Mouse (Mus musculus) liver, embryonic 12.5 days (tissue): ENCODE measurements around the gene Preb. TPM values are rescaled to one million over a fixed set of nuclear protein-coding genes. Genes with fewer than 3 reads are reported as not detected.
A peak's percentile ranks its signal among the peaks of the same experiment; 100 is the strongest.

Experiments
- ATAC-seq: fragments of 200-750 bp; cut with Nextera tagmentation; 2 replicates; pipeline ENCODE4 v1.8.0; 2017; ENCODE audit warnings: moderate number of reproducible peaks, mild to moderate bottlenecking, moderate library complexity
- H3K27ac ChIP-seq: fragments of 300-500 bp; sonication (generic); 2 replicates; pipeline ENCODE4 v1.5.1; 2016; ENCODE audit warnings: mild to moderate bottlenecking
- H3K27me3 ChIP-seq: fragments of 300-500 bp; sonication (generic); replicated peaks from 2 replicates; pipeline ENCODE4 v1.6.1; 2016; ENCODE audit warnings: mild to moderate bottlenecking, moderate library complexity
- H3K36me3 ChIP-seq: fragments of 300-500 bp; sonication (generic); 2 replicates; pipeline ENCODE4 v1.6.1; 2016; ENCODE audit warnings: mild to moderate bottlenecking, moderate library complexity
- H3K4me1 ChIP-seq: fragments of 300-500 bp; sonication (generic); 2 replicates; pipeline ENCODE4 v1.6.1; 2016
- H3K4me2 ChIP-seq: fragments of 300-500 bp; sonication (generic); 2 replicates; pipeline ENCODE4 v1.6.1; 2016; ENCODE audit warnings: mild to moderate bottlenecking, moderate library complexity
- H3K4me3 ChIP-seq: fragments of 300-500 bp; sonication (generic); 2 replicates; pipeline ENCODE4 v1.5.1; 2016; ENCODE audit warnings: mild to moderate bottlenecking, moderate library complexity
- H3K9ac ChIP-seq: fragments of 300-500 bp; sonication (generic); 2 replicates; pipeline ENCODE4 v1.6.1; 2016; ENCODE audit warnings: mild to moderate bottlenecking, moderate library complexity
- H3K9me3 ChIP-seq: fragments of 300-500 bp; sonication (generic); replicated peaks from 2 replicates; pipeline ENCODE4 v1.6.1; 2016; ENCODE audit warnings: mild to moderate bottlenecking, moderate library complexity
- WGBS: fragments of 180-500 bp; shearing (Covaris S2); methylation state at CpG from one replicate; pipeline ENCODE4 v1.1.7; 2016; ENCODE audit not compliant: insufficient replicate concordance; 5-methylcytosine and 5-hydroxymethylcytosine counted together
- polyA plus RNA-seq: library from polyadenylated mRNA; unstranded; fragments of >200 nt; fragmentation: Nextera tagmentation; extraction: Ambion mirVana; gene quantifications from 2 replicates; pipeline ENCODE4 v1.2.1, GENCODE M21; 2016

Gene Preb
- polyA plus RNA-seq, 1 experiment from 2014 or later = 111 TPM

GRCm38 (mm10) chr5:30933705-30934104 is 26.5 kb downstream of the Preb start:
- H3K9me3 ChIP-seq = no peaks in the 10 kb centered on the region
- no peak overlapping the region for H3K27ac ChIP-seq
- H3K4me1 ChIP-seq = no peaks in the 10 kb centered on the region
- 51% methylated on average over 5 of the region's 5 CpGs for WGBS
- ATAC-seq = no peak
- no peaks in the 10 kb centered on the region for H3K27me3 ChIP-seq
- H3K9ac ChIP-seq = no peak overlapping the region
- H3K4me2 ChIP-seq = no peak overlapping the region
- no peak overlapping the region for H3K4me3 ChIP-seq
- peaks cover 6% of the 10 kb centered on the region for H3K36me3 ChIP-seq

- Histone ChIP-seq H3K4me2 (no peak overlapping the region), H3K4me3 (no peak overlapping the region), H3K27me3 (no peaks in the 10 kb centered on the region), H3K4me1 (no peaks in the 10 kb centered on the region), H3K9ac (no peak overlapping the region), H3K9me3 (no peaks in the 10 kb centered on the region), H3K36me3 (peaks cover 6% of the 10 kb centered on the region), H3K27ac (no peak overlapping the region)
- no peak for ATAC-seq
- 78% methylated on average over 4 of the region's 4 CpGs for WGBS
Measured at GRCm38 (mm10) chr5:30931378-30931777, 28.8 kb downstream of the Preb start.

GRCm38 (mm10) chr5:30930846-30931245 is 29.3 kb downstream of the Preb start:
- 85% methylated on average over 6 of the region's 6 CpGs for WGBS
- H3K4me3 ChIP-seq = no peak overlapping the region
- H3K27me3 ChIP-seq = no peaks in the 10 kb centered on the region
- no peak for ATAC-seq
- H3K27ac ChIP-seq = no peak overlapping the region
- H3K9me3 ChIP-seq = no peaks in the 10 kb centered on the region
- peaks cover 6% of the 10 kb centered on the region for H3K36me3 ChIP-seq
- no peaks in the 10 kb centered on the region for H3K4me1 ChIP-seq
- H3K9ac ChIP-seq = no peak overlapping the region
- H3K4me2 ChIP-seq = no peak overlapping the region

- WGBS = 56% methylated on average over 4 of the region's 4 CpGs
- H3K27me3 ChIP-seq = no peaks in the 10 kb centered on the region
- H3K4me2 ChIP-seq = no peak overlapping the region
- ATAC-seq = no peak
- no peak overlapping the region for H3K4me3 ChIP-seq
- H3K36me3 ChIP-seq = peaks cover 9% of the 10 kb centered on the region
- no peaks in the 10 kb centered on the region for H3K4me1 ChIP-seq
- H3K9me3 ChIP-seq = no peaks in the 10 kb centered on the region
- no peak overlapping the region for H3K27ac ChIP-seq
- no peak overlapping the region for H3K9ac ChIP-seq
Measured at GRCm38 (mm10) chr5:30930121-30930520, 30.0 kb downstream of the Preb start.

- Histone ChIP-seq H3K4me3 (no peak overlapping the region), H3K27me3 (no peaks in the 10 kb centered on the region), H3K4me1 (peaks cover 13% of the 10 kb centered on the region), H3K9me3 (no peaks in the 10 kb centered on the region), H3K9ac (no peak overlapping the region), H3K27ac (no peak overlapping the region), H3K36me3 (peaks cover 9% of the 10 kb centered on the region), H3K4me2 (0 out of 2 replicates have a peak overlapping the region, but pooled peaks have one; percentile 4)
- WGBS = 46% methylated on average over 7 of the region's 7 CpGs
- ATAC-seq = no peak
Measured at GRCm38 (mm10) chr5:30927945-30928529, 32.1 kb downstream of the Preb start.

- Histone ChIP-seq H3K27ac (no peak overlapping the region), H3K4me2 (no peak overlapping the region), H3K36me3 (peaks cover 5% of the 10 kb centered on the region), H3K27me3 (no peaks in the 10 kb centered on the region), H3K9ac (no peak overlapping the region), H3K4me3 (no peak overlapping the region), H3K9me3 (no peaks in the 10 kb centered on the region), H3K4me1 (peaks cover 28% of the 10 kb centered on the region)
- no peak for ATAC-seq
- 70% methylated on average over 2 of the region's 2 CpGs for WGBS
Measured at GRCm38 (mm10) chr5:30926073-30926472, 34.1 kb downstream of the Preb start.

- no peak overlapping the region for H3K27ac ChIP-seq
- ATAC-seq = no peak
- H3K36me3 ChIP-seq = peaks cover 11% of the 10 kb centered on the region
- peaks cover 36% of the 10 kb centered on the region for H3K4me1 ChIP-seq
- H3K27me3 ChIP-seq = no peaks in the 10 kb centered on the region
- no peaks in the 10 kb centered on the region for H3K9me3 ChIP-seq
- no peak overlapping the region for H3K4me3 ChIP-seq
- no peak overlapping the region for H3K9ac ChIP-seq
- 86% methylated on average over 5 of the region's 5 CpGs for WGBS
- no peak overlapping the region for H3K4me2 ChIP-seq
Measured at GRCm38 (mm10) chr5:30925217-30925616, 34.9 kb downstream of the Preb start.

GRCm38 (mm10) chr5:30924614-30925013 is 35.5 kb downstream of the Preb start:
- Histone ChIP-seq H3K9me3 (no peaks in the 10 kb centered on the region), H3K9ac (no peak overlapping the region), H3K4me1 (peaks cover 42% of the 10 kb centered on the region), H3K27me3 (no peaks in the 10 kb centered on the region), H3K4me2 (no peak overlapping the region), H3K27ac (no peak overlapping the region), H3K4me3 (no peak overlapping the region), H3K36me3 (peaks cover 17% of the 10 kb centered on the region)
- WGBS = 79% methylated on average over 8 of the region's 8 CpGs
- no peak for ATAC-seq

- Histone ChIP-seq H3K4me1 (peaks cover 53% of the 10 kb centered on the region), H3K36me3 (peaks cover 32% of the 10 kb centered on the region), H3K9ac (peak overlapping the region; percentile 70), H3K27me3 (no peaks in the 10 kb centered on the region), H3K9me3 (no peaks in the 10 kb centered on the region), H3K27ac (no peak overlapping the region), H3K4me3 (peak overlapping the region; percentile 70; the same call in 1 of the 2 replicates), H3K4me2 (peak overlapping the region; percentile 86)
- ATAC-seq = no peak
- WGBS = 65% methylated on average over 6 of the region's 6 CpGs
Measured at GRCm38 (mm10) chr5:30923119-30923518, 37.0 kb downstream of the Preb start.

GRCm38 (mm10) chr5:30922581-30923041 is 37.5 kb downstream of the Preb start:
- H3K4me3 ChIP-seq = peak overlapping the region; percentile 70
- WGBS = 40% methylated on average over 10 of the region's 10 CpGs
- peaks cover 37% of the 10 kb centered on the region for H3K36me3 ChIP-seq
- peak overlapping the region; percentile 86 for H3K4me2 ChIP-seq
- ATAC-seq = no peak
- H3K4me1 ChIP-seq = peaks cover 58% of the 10 kb centered on the region
- H3K27me3 ChIP-seq = no peaks in the 10 kb centered on the region
- no peaks in the 10 kb centered on the region for H3K9me3 ChIP-seq
- H3K9ac ChIP-seq = peak overlapping the region; percentile 70
- peak overlapping the region; percentile 86 for H3K27ac ChIP-seq

GRCm38 (mm10) chr5:30921256-30922033 is 38.7 kb downstream of the Preb start, which contains the start of gene Khk:
TSS of gene Khk (plus strand) at chr5:30921431.
- Histone ChIP-seq H3K9ac (peak within 1 kb of the TSS; percentile 70), H3K27me3 (no peaks in the 10 kb centered on the region), H3K4me2 (peak within 1 kb of the TSS; percentile 86), H3K36me3 (peaks cover 47% of the 10 kb centered on the region), H3K4me3 (peak within 1 kb of the TSS; percentile 70), H3K4me1 (peaks cover 69% of the 10 kb centered on the region), H3K9me3 (no peaks in the 10 kb centered on the region), H3K27ac (peak within 1 kb of the TSS; percentile 86)
- 2% methylated on average over 40 of the region's 40 CpGs for WGBS
- peak; percentile 93 for ATAC-seq

- H3K36me3 ChIP-seq = peaks cover 47% of the 10 kb centered on the region
- peak overlapping the region; percentile 86 for H3K4me2 ChIP-seq
- peak overlapping the region; percentile 70 for H3K4me3 ChIP-seq
- H3K9me3 ChIP-seq = no peaks in the 10 kb centered on the region
- peak overlapping the region; percentile 86; the same call in 1 of the 2 replicates for H3K27ac ChIP-seq
- H3K4me1 ChIP-seq = peaks cover 78% of the 10 kb centered on the region
- no peaks in the 10 kb centered on the region for H3K27me3 ChIP-seq
- WGBS = 60% methylated on average over 19 of the region's 19 CpGs
- H3K9ac ChIP-seq = peak overlapping the region; percentile 70
- ATAC-seq = no peak
Measured at GRCm38 (mm10) chr5:30920621-30921020, 39.5 kb downstream of the Preb start.
